Mouse (Mus musculus): ENCODE data around the gene Tspyl4. TPM values are rescaled to one million over a fixed set of nuclear protein-coding genes. Genes with fewer than 3 reads are reported as not detected.

The Tspyl4 gene
- total and polyA plus RNA-seq, 2 experiments from 2014 or later, result 429 to 482 TPM

DNA sequence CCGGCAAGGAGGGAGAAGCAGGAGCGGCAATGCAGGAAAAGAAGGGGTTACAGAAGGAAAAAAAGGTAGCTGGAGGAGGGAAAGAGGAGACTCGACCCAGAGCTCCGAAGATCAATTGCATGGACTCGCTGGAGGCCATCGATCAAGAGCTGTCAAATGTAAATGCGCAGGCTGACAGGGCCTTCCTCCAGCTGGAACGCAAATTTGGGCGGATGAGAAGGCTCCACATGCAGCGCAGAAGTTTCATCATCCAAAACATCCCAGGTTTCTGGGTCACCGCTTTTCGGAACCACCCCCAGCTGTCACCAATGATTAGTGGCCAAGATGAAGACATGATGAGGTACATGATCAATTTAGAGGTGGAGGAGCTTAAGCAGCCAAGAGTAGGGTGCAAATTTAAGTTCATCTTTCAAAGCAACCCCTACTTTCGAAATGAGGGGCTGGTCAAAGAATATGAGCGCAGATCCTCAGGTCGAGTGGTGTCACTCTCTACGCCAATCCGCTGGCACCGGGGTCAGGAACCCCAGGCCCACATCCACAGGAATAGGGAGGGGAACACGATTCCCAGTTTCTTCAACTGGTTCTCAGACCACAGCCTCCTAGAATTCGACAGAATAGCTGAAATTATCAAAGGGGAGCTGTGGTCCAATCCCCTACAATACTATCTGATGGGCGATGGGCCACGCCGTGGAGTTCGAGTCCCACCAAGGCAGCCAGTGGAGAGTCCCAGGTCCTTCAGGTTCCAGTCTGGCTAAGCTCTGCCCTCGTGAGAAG is 925 bp downstream of the Tspyl4 start:
- Histone ChIP-seq H3K9ac (replicated peaks; ENCODE audit: low read length) (peak overlapping the region; percentile 79), H3K4me1 (ENCODE audit: insufficient read depth, low read length) (peaks cover 12% of the 10 kb centered on the region; the same call in 1 of the 2 replicates), H3K4me3 (ENCODE audit: low read length) (peak overlapping the region; percentile 79), H3K36me3 (ENCODE audit: insufficient read depth, low read length) (no peaks in the 10 kb centered on the region), H3K9me3 (ENCODE audit: low read length) (no peaks in the 10 kb centered on the region), H3K27ac (peak overlapping the region; percentile 99), H3K27me3 (ENCODE audit: insufficient read depth, low read length) (no peaks in the 10 kb centered on the region), H3K4me2 (ENCODE audit: low read depth, low read length) (peak overlapping the region; percentile 92)
- no peak for DNase-seq (ENCODE audit: low spot score)
- WGBS, result 35% methylated on average over 25 of the region's 25 CpGs
- peak; percentile 3; the same call in 1 of the 2 replicates for ATAC-seq
- TF ChIP-seq CTCF (IDR thresholded peaks at IDR 0.05; ENCODE audit: low read depth), result no peak

DNA sequence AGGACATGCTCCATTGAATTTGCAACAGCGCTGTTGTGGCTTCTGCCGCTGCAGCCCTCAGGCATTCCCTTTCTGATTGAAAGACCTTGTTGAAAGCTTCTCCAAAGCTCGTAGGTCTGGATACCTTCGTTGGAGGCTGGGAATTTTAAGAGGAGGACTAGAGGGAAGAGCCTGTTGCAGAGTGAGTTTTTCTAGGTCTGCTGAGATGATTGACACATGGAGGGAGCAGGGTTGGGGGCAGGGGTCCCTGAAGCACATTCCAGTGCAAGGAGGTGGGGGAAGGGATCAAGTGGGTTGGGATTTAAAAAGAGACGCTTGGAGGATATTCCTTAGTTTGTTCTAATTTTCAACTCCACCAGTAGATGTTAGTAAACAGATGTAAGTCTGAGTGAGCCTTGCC is 3.1 kb downstream of the Tspyl4 start:
- 5% methylated on average over 5 of the region's 5 CpGs for WGBS

DNA sequence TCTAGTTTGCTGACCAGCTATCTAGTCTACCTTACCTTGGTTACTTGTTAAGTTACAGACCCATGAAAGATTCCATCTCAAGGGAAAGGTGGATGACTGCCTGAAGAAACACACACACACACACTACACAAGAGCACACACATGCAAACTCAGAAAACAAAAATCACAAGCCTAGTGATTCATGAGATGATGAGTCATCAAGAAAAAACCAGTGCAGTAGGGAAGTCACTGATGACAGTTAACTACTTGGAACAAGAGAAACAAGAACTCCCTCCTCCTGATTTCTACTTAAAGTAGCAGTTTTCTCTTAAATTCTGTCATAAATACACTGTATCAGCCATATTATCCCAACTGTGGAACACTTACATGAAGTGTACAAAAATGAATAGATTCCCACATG is 9.8 kb downstream of the Tspyl4 start:
- H3K4me1 ChIP-seq (ENCODE audit: insufficient read depth, low read length), result no peaks in the 10 kb centered on the region
- no peak for TF ChIP-seq CTCF (IDR thresholded peaks at IDR 0.05; ENCODE audit: low read depth)
- no peak overlapping the region for H3K4me3 ChIP-seq (ENCODE audit: low read length)
- DNase-seq (ENCODE audit: low spot score), result no peak
- no peak overlapping the region for H3K9ac ChIP-seq (replicated peaks; ENCODE audit: low read length)
- no peaks in the 10 kb centered on the region for H3K36me3 ChIP-seq (ENCODE audit: insufficient read depth, low read length)
- H3K4me2 ChIP-seq (ENCODE audit: low read depth, low read length), result no peak overlapping the region
- H3K27ac ChIP-seq, result no peak overlapping the region
- ATAC-seq, result no peak
- no peaks in the 10 kb centered on the region for H3K27me3 ChIP-seq (ENCODE audit: insufficient read depth, low read length)
- H3K9me3 ChIP-seq (ENCODE audit: low read length), result no peaks in the 10 kb centered on the region

More for the DNA sequence above, 3.1 kb downstream of the Tspyl4 start:
- DNase-seq (ENCODE audit: low spot score) (no peak), ATAC-seq (no peak)
- no peaks in the 10 kb centered on the region for H3K36me3 ChIP-seq (ENCODE audit: insufficient read depth, low read length)
- H3K9me3 ChIP-seq (ENCODE audit: low read length), result no peaks in the 10 kb centered on the region
- no peak overlapping the region; the same call in 1 of the 2 replicates for H3K27ac ChIP-seq
- TF ChIP-seq CTCF (IDR thresholded peaks at IDR 0.05; ENCODE audit: low read depth), result no peak
- H3K27me3 ChIP-seq (ENCODE audit: insufficient read depth, low read length), result no peaks in the 10 kb centered on the region
- peak overlapping the region; percentile 92 for H3K4me2 ChIP-seq (ENCODE audit: low read depth, low read length)
- H3K9ac ChIP-seq (replicated peaks; ENCODE audit: low read length), result peak overlapping the region; percentile 49
- H3K4me3 ChIP-seq (ENCODE audit: low read length), result peak overlapping the region; percentile 79
- peaks cover 12% of the 10 kb centered on the region; the same call in 1 of the 2 replicates for H3K4me1 ChIP-seq (ENCODE audit: insufficient read depth, low read length)

DNA sequence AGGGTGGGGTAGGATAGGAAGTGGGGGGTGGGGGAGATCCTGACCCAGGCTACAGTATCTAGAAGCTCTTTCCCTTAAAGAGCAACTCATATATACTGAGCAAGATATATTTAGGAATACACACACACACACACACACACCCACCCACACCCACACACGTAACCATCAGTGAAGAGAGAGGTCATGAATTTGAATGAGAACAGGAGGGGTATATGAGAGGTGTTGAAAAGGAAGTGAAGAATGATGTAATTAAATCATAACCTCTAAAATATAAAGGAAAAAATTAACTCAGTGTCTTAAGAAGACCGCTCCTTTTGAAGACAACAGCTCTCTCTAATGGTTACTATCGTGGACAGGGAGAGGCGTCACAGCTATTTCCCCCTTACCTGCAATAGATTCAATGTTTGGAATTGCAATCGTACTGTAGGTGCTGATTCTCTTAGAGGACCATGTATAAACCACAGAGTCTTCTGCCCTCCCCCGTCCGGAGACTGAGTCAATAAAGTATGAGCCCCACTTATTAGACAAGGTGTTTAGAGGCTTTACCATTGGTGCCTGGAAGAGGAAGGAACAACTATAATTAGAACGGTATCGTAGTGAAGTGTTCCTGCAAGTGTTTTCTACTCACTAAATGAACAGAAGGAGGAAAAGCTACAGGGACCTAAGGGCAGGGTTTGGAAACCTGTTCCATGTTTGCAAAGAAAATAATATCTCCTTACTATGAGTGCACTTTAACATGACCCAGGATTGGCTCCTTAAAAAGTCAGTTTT is 12.9 kb downstream of the Tspyl4 start:
- TF ChIP-seq CTCF (IDR thresholded peaks at IDR 0.05; ENCODE audit: low read depth), result no peak
- no peaks in the 10 kb centered on the region for H3K36me3 ChIP-seq (ENCODE audit: insufficient read depth, low read length)
- no peaks in the 10 kb centered on the region for H3K4me1 ChIP-seq (ENCODE audit: insufficient read depth, low read length)
- no peak overlapping the region for H3K27ac ChIP-seq
- H3K4me2 ChIP-seq (ENCODE audit: low read depth, low read length), result no peak overlapping the region
- no peaks in the 10 kb centered on the region for H3K27me3 ChIP-seq (ENCODE audit: insufficient read depth, low read length)
- 91% methylated on average over 9 of the region's 9 CpGs for WGBS
- no peaks in the 10 kb centered on the region for H3K9me3 ChIP-seq (ENCODE audit: low read length)
- H3K9ac ChIP-seq (replicated peaks; ENCODE audit: low read length), result no peak overlapping the region
- ATAC-seq (no peak), DNase-seq (ENCODE audit: low spot score) (no peak)
- no peak overlapping the region for H3K4me3 ChIP-seq (ENCODE audit: low read length)

DNA sequence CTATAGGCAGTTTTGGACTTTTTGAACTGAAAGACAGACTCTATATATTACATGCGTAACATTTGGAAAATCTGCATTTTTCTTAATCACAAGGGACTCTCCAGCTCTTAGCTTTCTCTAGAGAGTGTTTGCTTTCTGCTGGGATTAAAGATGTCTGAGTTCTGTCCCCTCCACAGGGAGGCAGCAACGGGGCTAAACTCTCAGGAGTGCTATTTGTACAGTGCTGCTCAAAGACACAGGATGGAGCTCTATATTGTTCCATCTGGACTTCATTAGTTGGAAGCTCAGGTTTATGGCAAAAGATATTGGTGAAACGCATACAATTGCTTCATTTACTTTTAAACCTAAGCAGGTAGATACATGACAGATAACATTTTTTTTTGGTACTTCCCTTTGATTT is 15.3 kb downstream of the Tspyl4 start:
- H3K36me3 ChIP-seq (ENCODE audit: insufficient read depth, low read length), result no peaks in the 10 kb centered on the region
- H3K9me3 ChIP-seq (ENCODE audit: low read length), result no peaks in the 10 kb centered on the region
- H3K4me2 ChIP-seq (ENCODE audit: low read depth, low read length), result no peak overlapping the region
- ATAC-seq, result no peak
- no peak overlapping the region for H3K27ac ChIP-seq
- no peaks in the 10 kb centered on the region for H3K27me3 ChIP-seq (ENCODE audit: insufficient read depth, low read length)
- H3K4me3 ChIP-seq (ENCODE audit: low read length), result no peak overlapping the region
- H3K9ac ChIP-seq (replicated peaks; ENCODE audit: low read length), result no peak overlapping the region
- WGBS, result 79% methylated on average over 3 of the region's 3 CpGs
- TF ChIP-seq CTCF (IDR thresholded peaks at IDR 0.05; ENCODE audit: low read depth), result no peak
- peaks cover 7% of the 10 kb centered on the region; the same call in 1 of the 2 replicates for H3K4me1 ChIP-seq (ENCODE audit: insufficient read depth, low read length)
- no peak for DNase-seq (ENCODE audit: low spot score)

DNA sequence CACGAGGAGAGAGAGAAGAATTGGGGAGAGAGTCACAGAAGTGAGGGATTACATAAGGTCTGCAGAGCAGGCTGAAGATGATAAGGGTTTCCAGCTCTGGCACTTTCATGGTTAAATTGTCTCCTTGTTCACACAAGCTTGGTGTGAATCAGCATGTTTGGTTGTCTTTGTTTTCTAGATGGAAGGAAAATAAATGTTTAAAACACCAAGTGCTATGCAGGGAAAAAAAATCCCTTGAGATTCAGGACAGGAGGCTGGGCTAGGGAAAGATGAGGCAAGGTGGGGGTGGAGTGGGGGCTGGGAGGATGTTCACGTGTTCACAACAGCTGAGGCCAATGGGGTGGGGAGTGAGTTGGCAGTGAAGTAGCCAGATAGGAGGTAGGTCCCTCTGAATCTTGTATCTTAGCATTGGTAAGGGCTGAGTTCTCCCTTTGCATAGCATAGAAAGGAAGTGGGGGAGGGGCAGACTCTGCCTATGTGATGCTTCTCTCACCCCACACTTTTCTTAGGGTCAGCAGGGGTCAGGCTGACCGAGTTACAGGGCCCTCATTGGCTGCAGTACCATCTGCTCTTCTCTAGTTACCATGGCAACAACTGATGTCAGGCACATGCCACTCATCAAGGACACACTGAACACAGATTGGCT is 19.5 kb downstream of the Tspyl4 start:
- Histone ChIP-seq H3K27ac (peak overlapping the region; percentile 84), H3K4me2 (ENCODE audit: low read depth, low read length) (peak overlapping the region; percentile 48), H3K9ac (replicated peaks; ENCODE audit: low read length) (0 out of 2 replicates have a peak overlapping the region, but pooled peaks have one; percentile 25), H3K36me3 (ENCODE audit: insufficient read depth, low read length) (no peaks in the 10 kb centered on the region), H3K4me3 (ENCODE audit: low read length) (peak overlapping the region; percentile 23), H3K4me1 (ENCODE audit: insufficient read depth, low read length) (peaks cover 7% of the 10 kb centered on the region; the same call in 1 of the 2 replicates), H3K9me3 (ENCODE audit: low read length) (no peaks in the 10 kb centered on the region), H3K27me3 (ENCODE audit: insufficient read depth, low read length) (no peaks in the 10 kb centered on the region)
- TF ChIP-seq CTCF (IDR thresholded peaks at IDR 0.05; ENCODE audit: low read depth), result no peak
- WGBS, result 4% methylated on average over 3 of the region's 3 CpGs
- ATAC-seq, result peak; percentile 97
- peak; percentile 90 for DNase-seq (ENCODE audit: low spot score)

Measured in hindbrain, postnatal 0 days (tissue).